Mouse (Mus musculus) urinary bladder, postnatal 36 days (tissue): ENCODE data around the gene Rab8b.
A peak's percentile ranks its signal among the peaks of the same experiment; 100 is the strongest.
"Not testable (repeated sequence)": the region's sequence is repeated elsewhere in the genome, so short reads cannot be mapped to it uniquely, and the experiment has no call there.

Experiments used
- DNase-seq, 2 experiments: peaks; one replicate each; pipeline ENCODE4 v3.0.0; 2022; ENCODE audit warnings: low spot score in 2 of 2, mixed read lengths in 1 of 2

The Rab8b gene

GRCm38 (mm10) chr9:66887301-66887902 is 32.1 kb downstream of the Rab8b start:
- DNase-seq: no peak

DNA sequence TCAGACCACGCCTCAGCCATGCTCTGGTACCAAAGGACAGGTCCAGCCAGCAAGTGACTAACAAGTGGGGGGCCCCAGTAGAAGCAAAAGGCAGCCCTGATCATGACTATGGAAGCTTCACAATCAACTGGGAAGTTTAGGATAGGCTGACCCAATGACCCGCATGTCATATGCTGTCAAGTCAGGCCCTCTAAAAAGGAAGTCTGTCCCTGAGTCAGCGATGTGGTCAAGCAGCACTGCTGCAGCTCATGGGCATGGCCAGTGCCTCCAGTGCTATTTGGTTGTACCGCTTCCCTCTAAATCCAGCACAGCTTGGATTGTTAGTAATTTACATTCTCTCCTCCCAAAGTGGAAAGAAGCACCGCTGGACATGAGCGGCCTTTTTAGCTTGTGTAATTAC is 32.7 kb downstream of the Rab8b start:
- peak in 1 of 2 experiments; percentile 20 for DNase-seq

DNA sequence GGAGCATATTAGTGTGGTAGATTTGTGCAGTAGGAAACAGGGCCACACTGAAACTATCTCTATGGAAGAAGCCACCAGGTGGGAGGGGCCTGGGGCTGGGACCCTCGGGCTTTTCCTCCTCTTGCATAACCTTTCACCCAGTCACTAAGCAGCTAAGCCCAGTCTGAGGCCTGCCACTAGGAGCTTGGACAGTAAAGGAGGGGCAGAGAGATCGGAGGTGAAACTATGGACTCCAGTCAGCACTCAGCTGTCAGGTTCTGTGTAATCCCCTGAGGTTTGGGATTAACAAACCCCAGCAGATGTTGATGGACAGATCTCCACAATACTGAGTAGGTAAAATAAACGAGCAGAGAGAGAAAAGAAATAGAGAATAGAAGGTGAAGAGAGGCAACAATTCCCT is 33.1 kb downstream of the Rab8b start:
- DNase-seq: no peak

- no peak for DNase-seq
These were observed 34.9 kb downstream of the Rab8b start for GRCm38 (mm10) chr9:66884609-66885008.

- no peak for DNase-seq
These were observed 36.0 kb downstream of the Rab8b start for GRCm38 (mm10) chr9:66883500-66883899.

GRCm38 (mm10) chr9:66882406-66882821 is 37.1 kb downstream of the Rab8b start:
- DNase-seq: no peak

DNA sequence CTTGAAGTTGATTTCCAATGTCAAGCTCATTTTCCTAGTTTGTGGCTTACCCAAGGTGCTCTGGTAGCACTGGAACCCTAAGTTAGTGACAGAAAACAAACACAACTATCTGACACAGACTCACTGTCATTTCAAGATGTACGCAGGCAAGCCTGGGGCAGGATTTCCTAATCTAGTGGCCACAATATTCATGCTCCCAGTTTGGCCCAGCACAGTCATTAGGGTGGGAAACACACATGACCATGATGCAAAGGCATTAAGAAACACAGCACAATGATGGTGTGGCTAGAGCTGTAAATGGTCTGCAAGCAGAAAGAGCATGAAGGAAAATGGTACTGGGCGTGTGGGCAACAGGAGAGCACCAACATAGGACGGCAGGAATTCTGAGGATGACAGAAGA is 37.6 kb downstream of the Rab8b start:
- no peak for DNase-seq

DNA sequence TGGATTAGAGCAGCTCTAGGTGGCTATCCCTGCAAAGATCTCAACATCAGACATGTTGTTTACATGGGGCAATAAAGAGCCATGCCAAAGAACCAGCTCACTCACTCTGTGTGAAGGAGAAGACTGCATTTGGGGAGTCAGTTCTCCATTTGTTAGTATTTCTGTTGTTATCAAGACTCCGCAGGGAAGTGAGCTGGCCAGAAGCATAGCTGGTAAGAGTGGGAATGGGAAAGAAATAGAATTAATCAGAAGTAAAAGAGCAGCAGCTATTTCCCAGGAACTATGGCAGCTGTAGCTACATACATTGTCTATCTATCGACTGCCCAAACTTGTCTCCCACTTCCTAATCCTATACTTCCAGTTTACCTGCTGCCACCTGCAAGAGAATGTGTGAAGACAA is 38.7 kb downstream of the Rab8b start:
- DNase-seq: no peak

DNA sequence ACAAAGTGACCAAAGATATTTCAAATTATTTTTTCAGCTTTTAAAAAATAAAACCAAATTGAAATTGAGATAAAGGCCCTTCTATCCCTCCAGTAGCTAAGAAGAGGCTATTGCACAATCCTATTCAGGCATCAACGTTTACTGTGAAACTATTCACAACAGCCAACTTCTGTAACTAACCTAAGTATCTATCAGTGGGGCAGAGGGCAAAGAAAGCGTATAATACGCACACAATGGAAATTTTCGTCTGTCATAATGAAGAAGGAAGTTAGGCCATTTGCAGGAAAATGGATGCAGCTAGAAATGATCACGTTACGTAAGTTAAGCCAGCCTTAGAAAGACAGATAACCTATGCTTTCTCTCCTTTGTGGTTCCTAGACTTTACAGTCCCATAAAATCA is 40.0 kb downstream of the Rab8b start:
- no peak for DNase-seq

- DNase-seq: no peak
These were observed 40.6 kb downstream of the Rab8b start for GRCm38 (mm10) chr9:66878899-66879298.

DNA sequence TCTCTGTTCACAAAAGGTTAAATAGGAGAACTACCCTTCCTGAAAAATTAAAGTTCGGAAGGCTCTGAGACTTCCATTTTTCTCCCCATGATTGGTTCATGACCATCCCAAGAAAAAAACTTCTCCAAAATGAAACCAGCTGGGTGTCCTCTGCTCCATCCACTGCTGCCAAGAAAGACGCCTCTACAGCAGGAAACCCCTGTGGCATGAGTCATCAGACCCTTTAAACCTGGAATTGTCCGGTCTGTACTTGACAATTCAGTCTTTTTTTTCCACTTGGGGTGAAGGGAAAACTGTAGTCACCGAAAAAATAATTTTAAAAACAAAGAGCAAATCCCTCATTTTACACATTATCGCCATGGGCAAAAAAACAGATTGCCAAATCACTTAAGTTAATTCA is 42.9 kb downstream of the Rab8b start:
- DNase-seq: peak in 1 of 2 experiments; percentile 29

- no peak for DNase-seq
These were observed 45.2 kb downstream of the Rab8b start for GRCm38 (mm10) chr9:66874297-66874696.

GRCm38 (mm10) chr9:66873531-66873930 is 46.0 kb downstream of the Rab8b start:
- no peak for DNase-seq

GRCm38 (mm10) chr9:66873009-66873408 is 46.5 kb downstream of the Rab8b start:
- not testable (repeated sequence) for DNase-seq

- peak in 1 of 2 experiments; percentile 17 for DNase-seq
These were observed 47.3 kb downstream of the Rab8b start for GRCm38 (mm10) chr9:66872015-66872727.

DNA sequence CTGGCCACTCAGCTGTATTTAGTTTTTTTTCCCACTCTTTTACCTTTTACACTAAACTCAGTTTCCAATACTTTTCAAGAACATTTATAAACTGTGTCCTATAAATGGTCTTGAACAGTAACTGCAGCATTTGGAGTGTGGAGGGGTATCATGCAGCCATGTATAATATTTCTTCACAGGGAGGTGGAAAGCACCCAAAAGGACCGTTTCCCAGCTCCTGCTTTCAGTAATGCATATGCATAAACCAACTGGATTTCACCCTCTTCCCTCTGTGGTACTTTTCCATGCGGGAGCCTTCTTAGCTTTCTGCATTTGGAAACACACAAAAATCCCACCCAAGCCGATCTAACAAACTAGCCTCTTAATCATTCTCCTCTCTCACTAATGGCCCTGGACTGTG is 54.8 kb downstream of the Rab8b start:
- no peak for DNase-seq

- no peak for DNase-seq
These were observed 56.0 kb downstream of the Rab8b start for GRCm38 (mm10) chr9:66863456-66863855.

DNA sequence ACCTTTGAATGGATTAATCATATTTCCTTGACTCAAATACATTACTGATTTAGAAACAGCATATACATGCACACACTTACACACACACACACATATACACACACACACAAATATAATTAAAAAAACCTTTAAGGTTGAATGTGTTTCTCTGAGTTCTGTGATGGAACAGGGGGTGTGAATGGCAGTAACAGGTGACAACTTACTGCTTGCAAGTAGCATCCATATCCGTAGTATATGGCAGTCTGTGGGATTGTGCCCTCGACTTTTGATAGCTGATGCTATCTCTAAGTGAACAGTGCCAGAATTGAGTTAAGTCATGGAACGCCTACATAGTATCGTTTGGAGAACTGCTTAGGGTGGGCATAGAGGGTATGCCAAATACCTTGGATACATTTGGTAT is 57.3 kb downstream of the Rab8b start:
- DNase-seq: no peak

GRCm38 (mm10) chr9:66861104-66861767 is 58.3 kb downstream of the Rab8b start:
- DNase-seq: no peak

- no peak for DNase-seq
These were observed 60.0 kb downstream of the Rab8b start for GRCm38 (mm10) chr9:66859523-66859922.

DNA sequence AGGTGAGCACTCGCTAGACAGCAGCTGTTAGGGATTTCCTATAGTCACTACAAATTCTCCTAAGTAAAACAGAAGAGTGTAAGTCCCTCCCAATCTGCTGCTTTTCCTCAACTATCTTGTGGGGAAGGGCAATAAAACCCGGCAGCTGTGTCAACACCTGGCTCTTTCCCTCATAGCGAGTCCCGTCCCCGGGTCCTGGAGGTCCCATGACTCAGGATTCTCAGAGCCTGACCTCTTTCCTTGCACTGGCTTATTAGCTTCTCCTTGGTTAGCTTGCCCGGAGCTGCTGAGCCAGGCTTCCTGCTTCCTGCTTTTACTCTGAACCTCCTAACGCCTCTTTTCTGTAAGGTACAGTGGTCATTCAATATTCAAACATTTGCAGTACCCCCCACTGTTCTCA is 63.6 kb downstream of the Rab8b start:
- DNase-seq: no peak

DNA sequence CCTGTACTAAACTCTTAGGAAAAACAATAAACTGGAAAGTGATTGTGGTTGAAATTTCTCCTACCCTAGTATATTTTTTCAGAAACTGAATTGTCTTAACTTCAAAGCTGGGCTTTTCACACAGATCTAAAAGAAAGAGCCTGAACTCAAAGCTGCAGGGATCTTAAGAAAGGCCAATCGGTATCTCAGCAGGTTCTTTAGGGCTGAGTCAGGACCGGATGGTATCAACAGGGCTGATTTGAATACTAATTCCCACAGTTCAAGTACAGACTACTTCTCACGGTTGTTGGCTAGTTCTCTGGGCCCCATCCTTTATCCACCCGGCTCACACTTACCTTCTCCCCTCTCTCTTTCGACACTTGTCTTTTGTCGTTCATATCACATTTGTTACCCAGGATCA is 66.9 kb downstream of the Rab8b start:
- no peak for DNase-seq

DNA sequence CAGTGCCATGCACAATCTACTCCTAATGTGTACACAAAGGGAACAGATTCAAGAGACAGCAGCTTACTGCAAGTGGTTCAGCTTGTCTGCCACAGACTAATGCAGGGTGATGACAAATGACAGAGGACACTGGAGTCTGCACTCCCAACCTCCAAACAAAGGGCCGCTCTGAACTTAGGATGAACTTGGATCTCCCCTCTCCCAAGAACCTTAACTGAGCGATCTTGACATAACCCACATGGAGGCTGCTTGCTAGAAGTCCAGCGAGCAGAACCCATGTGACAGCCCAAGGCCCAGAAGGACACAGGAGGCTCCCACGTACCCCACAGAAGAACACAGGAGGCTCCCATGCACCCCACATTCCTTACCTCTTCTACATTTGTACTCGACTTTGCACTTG is 68.5 kb downstream of the Rab8b start:
- no peak for DNase-seq
